Mouse (Mus musculus) CD4-positive, CD25-positive, alpha-beta regulatory T cell, adult 4 months (primary cell): ENCODE measurements around the gene Me3. TPM values are rescaled to one million over a fixed set of nuclear protein-coding genes. Genes with fewer than 3 reads are reported as not detected.
"Not testable (repeated sequence)": the region's sequence is repeated elsewhere in the genome, so short reads cannot be mapped to it uniquely, and the experiment has no call there.

ENCODE experiments used
- ATAC-seq: one replicate; pipeline ENCODE4 v1.8.0; 2017
- polyA plus RNA-seq, 2 experiments: library from polyadenylated mRNA; unstranded; fragments of 100-300 nt; shearing (Covaris generic); gene quantifications; one replicate each; pipeline ENCODE4 v1.2.1; 2017

The Me3 gene
- polyA plus RNA-seq, 2 experiments from 2014 or later = 0.11 TPM; not detected in 1

DNA sequence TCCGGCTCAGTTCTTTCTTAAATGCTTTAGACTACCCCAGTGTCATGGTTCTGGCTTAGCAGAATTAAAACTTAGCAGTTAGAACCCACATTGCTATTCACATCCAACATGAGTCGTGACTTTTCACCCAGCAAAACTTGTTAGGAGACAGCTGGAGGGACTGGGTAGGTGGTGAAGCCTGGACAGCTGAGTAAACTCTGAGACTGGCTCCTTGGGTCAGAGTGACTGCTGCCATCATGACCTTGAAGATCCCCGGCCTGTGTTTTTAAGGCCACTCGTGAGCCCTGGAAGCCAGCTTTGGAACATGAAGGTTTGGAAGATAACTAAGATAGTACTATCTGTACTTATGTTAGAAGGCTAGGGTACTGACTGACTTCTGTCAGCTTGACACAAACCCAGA lies 35.4 kb downstream of the Me3 start:
- ATAC-seq = no peak

DNA sequence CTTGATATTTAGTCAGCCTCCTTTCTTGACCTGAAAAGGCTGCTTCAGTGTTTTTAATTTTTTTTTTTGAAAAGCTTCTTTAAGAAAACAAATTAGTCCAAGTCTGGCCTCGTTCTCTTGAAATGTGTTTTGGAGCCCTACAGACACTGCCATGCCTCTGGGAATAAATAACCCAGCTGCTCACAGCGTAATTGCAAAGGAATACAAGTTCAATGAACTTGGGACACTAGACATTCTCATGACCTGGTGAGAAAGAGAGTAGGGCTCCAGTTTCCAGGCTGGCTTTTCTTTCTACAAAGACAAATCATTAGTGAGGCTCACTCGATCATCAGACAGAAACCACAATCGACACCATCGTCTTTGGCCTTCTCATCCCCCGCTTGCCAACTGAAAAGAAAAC lies 37.3 kb downstream of the Me3 start:
- no peak for ATAC-seq

DNA sequence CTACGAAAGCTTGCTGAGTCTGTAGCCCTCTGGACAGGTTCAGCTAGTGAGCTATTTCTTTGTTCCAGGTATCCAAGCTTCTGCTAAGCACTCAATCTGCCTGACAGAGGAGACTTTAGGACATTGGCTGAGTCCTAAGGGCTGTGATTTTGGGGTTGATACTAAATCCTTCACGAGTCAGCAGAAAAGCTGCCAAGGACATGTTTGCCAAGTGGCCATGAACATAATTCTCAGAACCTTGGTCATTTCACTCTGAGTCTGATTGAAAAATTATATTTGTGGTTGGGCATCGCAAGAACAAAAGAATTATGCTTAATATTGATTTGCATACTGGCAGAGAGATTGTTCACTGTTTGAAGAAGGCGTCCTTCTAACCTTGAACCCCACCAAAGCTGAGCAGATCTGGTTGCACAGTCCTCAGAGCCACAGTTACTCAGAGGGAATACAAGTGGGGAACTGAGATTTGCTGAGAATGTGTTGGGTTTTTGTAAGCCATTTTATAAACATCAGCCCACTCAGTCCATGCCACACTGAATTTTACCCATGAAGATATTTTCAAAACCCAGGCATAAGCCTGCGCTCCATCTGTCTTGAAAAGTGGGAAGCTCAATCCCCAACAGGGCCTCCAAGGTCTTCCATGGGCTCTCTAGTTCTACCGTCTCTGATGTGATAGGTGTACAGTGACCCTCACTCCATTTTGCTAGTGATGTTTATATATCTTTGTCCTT lies 39.1 kb downstream of the Me3 start:
- ATAC-seq = no peak

DNA sequence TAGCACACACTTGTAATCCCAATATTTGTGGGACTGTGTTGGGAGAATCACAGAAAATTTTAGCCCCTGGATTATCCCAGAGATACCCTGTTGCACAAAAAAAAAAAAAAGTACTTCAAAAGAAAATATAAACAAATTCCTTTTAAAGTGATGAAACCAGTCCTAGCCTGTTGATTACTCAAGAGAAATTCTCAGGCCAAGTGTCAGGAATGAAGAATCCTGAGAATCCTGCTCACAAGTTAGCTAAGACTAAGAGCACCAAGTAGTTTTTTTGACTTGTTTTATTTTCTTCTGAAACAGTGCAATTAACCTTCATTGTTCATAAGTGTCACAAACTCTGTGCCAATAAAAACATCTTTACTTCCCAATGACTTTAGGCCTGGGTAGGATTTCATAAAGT lies 44.0 kb downstream of the Me3 start:
- no peak for ATAC-seq

DNA sequence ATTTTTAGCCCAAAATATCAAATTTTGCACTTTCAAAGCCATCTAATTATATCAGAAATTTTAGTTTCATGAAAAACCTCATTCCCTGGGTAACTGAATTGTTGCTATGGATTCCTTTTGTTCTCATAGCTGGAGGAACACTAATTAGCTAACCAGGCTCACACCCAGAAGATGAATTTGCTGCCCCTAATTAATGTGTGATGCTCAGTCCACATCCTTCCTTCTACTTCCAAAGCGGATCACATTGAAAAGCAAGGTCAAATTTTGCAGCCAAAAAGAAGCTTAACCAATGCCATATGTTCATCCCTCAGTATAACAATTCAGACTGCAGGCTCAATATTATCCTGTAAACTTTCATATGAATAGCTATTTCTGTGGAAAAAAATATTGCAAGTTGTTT lies 45.7 kb downstream of the Me3 start:
- ATAC-seq = no peak

DNA sequence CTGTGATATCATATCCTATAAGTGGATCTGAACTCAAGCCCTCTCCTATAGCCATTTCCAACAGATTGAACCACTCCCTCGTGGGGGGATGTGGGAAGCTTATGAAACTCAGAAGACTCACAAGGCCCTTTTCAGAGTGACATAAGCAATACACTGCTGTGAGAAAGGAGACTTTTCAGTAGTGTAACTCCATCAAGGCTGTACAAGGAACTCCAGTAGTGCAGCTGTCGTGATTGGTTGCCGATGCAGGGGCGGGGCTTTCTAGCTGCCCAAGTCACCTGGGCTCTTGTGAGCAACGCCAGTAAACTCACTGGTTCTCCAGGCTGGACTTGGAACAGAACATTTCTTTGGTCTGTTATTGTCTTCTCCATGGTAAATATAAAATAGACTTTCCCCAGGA lies 46.5 kb downstream of the Me3 start:
- no peak for ATAC-seq

DNA sequence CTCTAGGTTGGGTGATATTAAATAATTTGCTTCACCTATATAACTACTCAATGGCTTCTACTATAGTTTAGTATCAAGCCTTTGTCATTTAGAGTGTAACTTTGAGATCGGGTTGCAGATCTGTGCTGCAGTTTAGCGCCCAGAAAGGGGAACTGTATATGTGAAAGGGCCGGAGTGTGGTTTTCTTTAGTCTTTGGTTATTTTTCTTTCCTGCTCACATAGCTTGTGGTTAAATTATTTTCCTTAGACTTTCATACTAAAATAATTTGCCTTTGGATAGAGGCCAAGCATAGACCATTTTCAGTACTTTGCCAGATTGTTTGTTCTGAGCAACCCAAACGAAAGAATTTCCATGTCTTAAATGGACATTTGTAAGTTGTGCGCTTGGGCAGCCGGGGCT lies 46.9 kb downstream of the Me3 start:
- ATAC-seq = no peak

DNA sequence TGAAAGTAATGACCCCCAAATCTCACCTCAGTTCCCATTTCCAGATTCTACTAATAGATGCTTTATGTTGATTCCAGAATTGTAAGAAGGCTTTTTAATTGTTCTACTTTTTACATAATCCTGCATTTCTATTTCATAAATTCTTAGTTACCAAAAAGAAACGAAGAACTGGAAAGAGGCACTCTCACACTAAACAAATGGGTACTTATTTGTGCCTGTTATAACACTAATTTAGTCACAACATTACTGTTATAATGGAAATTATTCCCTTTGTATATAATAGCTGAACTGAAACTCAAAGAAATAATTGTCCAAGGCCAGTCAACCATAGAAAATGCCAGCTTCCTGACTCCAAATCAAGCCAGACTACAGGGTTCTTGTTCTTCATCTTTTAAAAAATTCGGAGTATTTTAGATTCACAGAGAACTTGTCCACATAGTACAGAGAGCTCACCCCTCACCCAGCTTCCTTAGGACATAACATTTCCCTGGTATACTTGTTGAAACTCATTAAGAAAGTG lies 47.5 kb downstream of the Me3 start:
- ATAC-seq = no peak

DNA sequence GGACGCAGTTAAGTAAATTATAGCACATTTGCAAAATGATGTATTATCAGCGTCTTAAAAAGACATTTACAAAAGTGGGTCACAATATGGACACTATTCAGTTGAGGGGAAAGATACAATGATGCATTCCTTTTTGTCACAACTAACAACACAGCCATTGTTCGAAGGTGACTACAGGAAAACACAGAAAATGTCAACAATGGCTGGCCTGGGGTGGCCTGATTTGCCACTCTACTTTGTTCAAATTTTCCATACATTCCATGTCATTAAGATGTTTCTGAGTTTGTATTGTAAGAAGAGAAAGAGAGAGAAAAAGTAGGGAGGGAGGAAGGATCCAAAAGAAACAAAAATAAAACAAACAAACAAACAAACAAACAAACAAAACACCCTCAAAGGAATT lies 48.7 kb downstream of the Me3 start:
- no peak for ATAC-seq

DNA sequence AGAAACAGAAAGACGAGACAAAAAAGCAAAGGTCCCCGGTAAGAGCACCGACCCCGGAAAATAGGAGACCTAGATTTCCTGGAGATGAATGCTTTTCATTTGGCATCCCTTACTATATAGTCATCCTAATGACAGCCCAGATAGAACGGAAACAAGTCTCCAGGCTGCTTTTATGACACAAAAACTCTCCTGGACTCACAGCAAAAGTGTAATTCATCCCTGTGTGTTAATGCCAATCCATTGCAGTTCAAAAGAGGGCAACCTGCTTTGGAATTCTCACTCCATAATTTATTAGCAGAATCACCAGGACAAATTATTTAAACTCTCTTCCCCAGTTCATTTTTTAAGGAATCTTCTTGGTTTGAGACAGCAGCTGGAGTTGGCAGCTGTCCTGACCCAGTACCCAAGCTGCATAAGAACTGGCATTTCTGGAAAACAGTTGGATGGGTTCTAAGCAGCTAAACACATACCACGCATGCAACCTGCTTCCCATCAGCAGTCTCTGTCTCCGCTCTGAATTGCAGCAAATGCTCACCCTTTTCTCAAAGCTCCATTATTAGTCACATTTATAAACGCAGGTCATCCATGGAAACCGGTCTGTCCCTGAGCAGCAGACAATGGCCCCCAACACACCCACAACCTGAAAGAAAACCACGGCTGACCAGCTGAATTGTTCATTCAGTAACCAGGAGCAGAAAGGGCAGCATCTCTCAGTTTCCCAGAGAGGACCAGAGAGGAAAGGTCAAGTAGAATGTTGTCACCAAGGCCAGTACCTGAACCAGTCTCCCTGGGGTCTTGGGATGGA lies 49.7 kb downstream of the Me3 start:
- ATAC-seq = no peak

DNA sequence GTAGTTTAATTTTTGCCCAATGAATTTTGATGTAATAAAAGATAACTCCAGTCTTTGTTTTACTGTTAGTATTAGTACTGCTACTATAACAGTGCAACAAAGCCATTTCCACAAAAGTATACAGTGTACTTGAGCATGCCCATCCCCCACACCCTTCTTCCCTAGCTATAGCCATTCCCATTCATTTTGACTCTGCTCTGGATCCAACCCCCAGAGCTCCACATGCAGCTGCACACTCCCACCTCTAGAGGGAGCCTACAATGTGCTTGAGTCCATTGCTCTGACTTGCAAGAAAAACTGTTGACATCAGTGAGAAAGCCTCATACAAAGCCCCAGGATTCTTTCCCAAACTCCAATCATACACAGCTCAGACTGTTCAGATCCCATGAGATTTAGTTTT lies 66.0 kb downstream of the Me3 start:
- no peak for ATAC-seq

DNA sequence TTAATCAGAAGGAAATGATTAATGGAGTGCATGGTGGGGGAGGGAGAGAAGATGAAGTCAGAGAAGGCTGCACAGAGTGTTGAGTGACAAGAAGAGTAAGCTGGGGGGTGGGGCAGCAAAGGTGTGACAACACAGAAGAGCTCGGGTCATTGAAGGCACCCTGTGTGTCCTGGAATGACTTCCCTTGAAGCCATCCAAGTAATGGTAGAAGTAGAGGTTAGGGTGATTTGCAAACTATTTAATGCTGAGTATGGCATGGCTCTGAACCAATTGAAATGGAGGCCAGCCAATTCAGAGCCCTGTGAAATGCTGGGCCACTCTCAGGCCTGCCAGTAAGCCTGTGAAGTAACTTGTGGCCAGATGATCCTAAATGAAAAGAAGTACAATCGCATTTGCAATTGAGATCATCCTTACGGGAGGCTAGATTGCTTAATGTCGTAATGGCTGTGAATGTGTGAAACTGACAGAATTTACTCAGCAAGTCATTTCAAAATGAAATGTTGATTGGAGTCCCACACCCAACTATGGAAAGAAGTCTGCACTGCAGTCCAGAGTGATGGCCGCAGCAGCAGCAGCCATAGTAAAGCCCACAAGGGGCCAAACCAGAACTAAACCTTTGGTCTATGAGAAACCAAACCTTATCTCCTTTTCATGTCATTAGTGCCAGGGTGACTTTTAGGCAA lies 67.6 kb downstream of the Me3 start:
- no peak for ATAC-seq

DNA sequence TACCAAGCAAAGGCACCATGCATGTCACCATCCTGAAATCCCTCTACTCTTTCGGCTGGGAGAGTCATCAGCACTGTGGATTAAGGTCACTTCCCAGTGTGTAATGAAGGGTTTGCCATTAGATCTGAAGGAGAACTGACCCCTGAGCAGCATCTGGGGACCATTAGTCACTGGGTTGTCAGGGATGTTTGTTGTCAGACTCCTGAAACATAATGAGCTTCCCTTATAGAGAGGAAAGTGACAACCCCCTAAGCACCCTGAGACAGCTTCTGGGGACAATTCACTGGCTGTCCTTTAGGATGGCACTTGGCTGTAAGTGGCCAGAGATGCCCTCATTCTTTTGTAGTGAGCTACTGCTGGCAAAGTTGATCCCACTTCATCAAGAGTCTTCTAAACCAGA lies 68.3 kb downstream of the Me3 start:
- no peak for ATAC-seq

DNA sequence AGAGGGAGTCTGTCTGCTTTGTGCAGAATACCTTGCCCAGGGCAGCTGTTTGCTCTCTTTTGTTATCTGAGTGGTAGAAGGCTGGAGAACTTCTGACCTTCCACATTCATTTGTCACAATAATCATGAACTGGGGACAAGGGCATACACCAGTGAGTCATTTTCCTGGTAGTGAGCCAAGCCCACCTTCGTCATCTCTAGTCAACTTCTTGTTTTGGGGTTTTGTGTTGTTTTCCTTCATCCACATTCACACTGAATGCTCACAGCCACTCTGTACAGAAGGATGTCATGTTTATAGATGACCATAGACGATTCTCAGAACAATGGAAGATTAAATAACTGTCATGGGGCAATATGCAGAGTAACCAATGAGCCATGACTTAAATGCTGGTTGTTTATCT lies 78.6 kb downstream of the Me3 start:
- no peak for ATAC-seq

DNA sequence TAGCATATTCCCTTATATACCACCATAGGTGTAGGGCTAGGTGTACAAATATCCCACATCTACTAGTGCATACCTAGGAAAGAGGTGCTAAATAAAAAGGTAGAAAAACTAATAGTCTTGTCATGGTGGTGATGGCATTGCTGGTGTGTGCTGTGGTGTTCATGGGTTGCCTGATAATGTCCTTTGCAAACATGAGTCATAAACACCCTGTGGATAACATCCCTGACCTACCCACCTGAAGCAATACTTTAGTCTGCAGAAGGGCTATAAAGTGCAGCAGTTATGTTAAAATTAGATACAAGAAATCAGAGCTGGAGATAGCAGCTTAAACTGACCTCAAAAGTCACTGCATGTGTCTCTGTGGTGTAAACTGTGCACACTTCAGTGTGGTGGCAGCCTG lies 80.9 kb downstream of the Me3 start:
- no peak for ATAC-seq

DNA sequence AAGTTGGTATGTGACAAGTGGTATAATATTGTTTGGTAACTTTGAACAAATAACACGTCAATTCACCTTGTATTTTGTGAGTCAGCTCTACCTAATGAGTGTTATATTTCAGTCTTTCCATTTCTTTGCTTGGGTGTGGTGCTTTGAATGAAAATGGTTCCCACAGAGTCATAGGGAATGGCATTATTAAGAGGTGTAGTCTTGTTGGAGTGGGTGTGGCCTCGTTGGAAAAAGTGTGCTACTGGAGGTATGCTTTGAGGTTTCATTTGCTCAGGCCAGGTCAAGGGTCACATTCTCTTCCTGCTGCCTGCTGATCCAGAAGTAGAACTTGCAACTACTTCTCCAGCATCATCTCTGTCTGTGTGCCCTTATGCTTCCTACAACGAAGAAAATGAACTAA lies 84.0 kb downstream of the Me3 start:
- ATAC-seq = no peak

DNA sequence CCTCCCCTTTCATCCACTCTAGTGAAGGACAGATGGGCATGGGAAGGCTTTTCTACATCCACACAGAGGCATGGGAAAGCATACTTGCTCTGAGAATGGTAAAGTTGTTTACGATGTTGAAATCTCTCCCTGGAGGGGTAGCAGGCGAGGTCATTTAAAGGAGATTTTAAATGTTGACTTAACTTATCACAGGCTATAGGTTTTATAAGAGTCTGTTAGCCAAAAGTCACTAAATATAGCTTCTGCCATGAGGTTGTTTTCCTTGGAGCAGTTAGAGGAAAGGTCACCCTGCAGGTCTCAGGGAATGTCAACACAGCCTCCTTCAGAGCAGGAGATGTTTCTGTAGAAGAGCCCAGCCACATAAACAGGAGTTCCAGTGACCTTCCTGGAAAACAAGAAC lies 85.3 kb downstream of the Me3 start:
- ATAC-seq = no peak

DNA sequence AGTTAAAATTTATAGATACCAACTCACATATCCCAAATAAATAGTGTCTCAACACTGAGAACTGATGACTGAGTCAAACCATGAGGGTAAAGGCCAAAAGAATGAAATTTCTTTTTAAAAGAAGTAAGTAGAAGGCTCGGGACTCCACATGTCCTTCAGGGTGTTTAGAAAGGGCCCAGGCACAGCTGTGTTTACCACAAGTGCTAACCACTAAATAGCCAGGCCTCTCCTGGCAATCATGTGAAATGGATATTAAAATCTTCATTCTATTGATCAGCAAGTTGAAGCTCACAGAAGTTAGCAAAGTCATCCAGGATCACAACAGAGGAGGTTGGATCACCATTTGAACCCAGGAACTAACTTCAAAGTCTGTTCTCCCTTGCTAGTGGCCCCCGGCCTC lies 86.1 kb downstream of the Me3 start:
- no peak for ATAC-seq

DNA sequence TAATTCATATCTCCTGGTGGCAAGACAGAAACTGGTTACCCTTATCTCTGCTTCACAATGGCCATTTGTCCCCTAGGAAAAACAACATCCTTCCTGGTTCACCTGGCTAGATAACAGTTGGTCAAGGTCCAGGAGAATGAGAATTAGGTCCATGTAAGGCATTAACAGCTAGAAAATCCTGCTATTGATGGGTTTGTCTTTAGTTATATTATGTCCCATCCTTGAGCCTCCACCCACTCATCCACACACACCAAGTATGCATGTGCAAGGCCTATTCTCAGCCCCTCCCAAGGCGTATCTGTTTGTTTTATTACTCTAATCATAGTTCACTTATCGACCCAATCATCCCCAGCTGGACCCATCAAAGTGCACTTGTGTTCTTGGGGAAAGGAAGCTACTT lies 88.1 kb downstream of the Me3 start:
- ATAC-seq = no peak

DNA sequence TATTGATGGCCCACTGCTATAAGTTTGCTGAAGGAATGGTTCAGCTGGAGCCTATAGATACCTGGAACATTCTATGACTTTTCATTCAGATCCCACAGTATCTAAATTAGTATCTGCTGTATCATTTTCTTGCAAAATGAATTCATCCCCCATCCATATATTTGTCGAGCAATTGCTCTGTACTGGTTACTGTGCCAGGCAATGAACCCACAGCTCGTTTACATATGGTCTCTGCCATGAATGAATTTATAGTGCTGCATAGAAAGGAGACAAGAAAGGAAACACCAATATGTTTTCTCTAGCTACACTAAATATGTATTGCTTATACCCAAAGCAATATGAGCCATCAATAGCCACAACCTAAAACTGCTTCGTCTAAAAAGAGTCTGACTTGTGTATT lies 94.5 kb downstream of the Me3 start:
- ATAC-seq = no peak

DNA sequence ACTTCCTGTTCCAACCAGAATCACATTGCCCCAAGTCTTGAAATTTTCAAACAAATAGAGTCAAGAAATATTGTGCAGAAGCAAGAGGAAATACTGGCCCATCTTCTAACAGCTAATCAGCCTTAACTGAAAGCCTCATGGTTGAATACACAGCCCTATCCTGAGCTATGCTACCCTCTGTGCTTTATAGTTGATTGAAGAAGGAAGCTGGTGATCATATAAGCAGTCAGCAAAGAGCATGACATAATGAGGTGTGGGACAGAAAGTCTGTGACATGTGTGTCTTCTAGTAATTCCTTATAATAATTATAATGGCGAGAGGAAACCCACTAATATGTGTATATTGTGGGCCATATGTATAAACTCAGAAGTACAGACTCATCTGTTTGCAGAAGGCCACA lies 95.4 kb downstream of the Me3 start:
- ATAC-seq = no peak

DNA sequence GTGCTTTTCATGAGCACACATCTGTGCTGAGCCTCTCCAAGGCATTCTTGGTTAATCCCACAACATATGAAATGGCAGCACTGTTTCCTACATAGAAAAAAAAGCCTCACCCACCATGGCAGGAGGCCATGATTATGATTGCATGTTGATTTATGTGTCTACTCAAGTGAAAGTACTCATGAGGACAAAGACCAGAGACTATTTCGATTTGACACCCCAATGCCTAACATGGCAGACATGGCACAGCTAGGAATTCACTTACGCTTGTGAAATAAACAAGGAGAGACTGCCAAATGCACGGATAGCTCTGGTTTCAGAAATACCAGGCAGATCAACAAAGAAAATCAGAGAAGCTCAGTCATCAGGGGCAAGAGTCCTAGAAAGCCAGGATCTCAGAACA lies 96.2 kb downstream of the Me3 start:
- no peak for ATAC-seq

DNA sequence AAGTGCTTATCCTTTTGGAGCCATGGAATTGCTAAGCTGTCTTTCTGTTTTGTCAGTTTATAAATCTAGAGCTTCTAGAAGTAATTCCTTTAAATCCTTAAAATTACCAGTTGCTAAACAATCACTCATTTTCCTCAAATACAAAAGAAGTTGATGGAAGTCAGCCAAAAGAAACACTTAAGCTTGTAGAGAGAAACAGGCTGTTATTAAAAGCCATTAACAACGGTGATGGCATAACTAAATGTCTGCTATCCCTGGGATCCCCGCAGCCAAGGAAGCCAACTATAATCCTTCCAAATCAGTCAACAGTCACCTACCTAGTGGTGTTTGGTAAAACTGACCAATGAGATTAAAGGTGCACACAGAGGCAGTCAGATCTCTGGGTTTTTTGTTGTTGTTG lies 98.3 kb downstream of the Me3 start:
- no peak for ATAC-seq

DNA sequence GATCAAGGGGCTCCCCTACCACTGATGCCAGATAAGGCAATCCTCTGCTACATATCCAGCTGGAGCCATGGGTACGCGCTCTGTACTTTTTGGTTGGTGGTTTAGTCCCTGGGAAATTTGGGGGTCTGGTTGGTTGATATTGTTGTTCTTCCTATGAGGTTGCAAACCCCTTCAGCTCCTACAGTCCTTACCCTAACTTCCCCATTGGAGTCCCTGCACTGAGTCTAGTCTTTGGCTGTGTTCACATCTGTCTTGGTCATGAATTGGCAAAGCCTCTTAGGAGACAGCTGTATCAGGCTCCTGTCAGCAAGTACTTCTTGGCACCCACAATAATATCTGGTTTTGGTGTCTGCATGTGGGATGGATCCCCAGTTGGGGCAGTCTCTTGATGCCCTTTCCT lies 98.9 kb downstream of the Me3 start:
- ATAC-seq = not testable (repeated sequence)
